Mouse (Mus musculus) adrenal gland, adult 2 months (tissue): ENCODE measurements around the gene 1700037C18Rik. TPM values are rescaled to one million over a fixed set of nuclear protein-coding genes. Genes with fewer than 3 reads are reported as not detected.
A peak's percentile ranks its signal among the peaks of the same experiment; 100 is the strongest.

ENCODE experiments used
- DNase-seq: peaks from one replicate; pipeline ENCODE4 v3.0.0; 2021
- long read RNA-seq: library from polyadenylated mRNA; stranded (forward); transcript quantifications from one replicate; pipeline ENCODE4 v2.0.0, GENCODE M21; 2021
- polyA plus RNA-seq: library from polyadenylated mRNA; depleted of rRNA; stranded (reverse); fragments of >200 nt; gene quantifications from 2 replicates; pipeline ENCODE4 v1.2.3, GENCODE M21; 2012; rRNA removed
- total RNA-seq, 2 experiments: library from RNA; stranded (reverse); gene quantifications; 2 replicates each; pipeline ENCODE4 v1.2.3; 2021

The 1700037C18Rik gene
- total RNA-seq (1 to 10 TPM; 4.0 to 6.3 TPM), polyA plus RNA-seq (11.4 and 11.9 TPM in 2 replicates)
- long read RNA-seq, partial matches to known transcripts = 0 of 6 reads
- long read RNA-seq, other reads (novel, unspliced or antisense) = 5 of 6 reads

DNA sequence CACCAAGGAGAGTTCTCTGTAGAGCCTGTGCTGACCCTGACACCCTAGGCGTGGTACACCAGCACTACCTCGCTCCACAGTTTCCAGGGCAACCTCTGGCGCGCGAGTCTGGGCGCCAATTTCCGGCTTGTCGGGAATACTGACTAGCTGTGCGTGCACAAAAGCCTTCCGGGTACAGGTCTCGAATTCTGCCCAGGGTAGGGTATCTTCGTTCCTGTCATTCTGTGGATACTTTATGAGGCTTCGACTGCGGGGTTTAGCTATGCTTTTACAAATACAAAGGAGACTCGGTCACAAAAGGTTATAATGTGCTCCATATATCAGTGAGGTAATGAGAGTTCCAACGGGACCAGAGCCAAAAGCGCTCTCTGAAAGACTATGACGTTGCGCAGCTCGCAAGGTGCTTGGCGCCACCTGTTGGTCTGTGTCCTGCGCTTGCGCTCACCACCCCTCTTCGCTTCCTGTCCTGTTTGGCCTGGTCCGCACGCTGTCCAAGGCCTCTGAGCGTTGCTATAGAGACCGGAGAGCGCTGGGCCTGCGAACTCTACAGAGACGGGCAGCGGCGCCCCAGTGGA, at the start of gene 1700037C18Rik, which contains the start of gene Cluap1:
Gene 1700037C18Rik (minus strand): TSS at position 153 of the 575 bp plus-strand sequence.
Gene Cluap1 (plus strand): TSS at position 265 of the 575 bp plus-strand sequence.
- DNase-seq = peak; percentile 95

DNA sequence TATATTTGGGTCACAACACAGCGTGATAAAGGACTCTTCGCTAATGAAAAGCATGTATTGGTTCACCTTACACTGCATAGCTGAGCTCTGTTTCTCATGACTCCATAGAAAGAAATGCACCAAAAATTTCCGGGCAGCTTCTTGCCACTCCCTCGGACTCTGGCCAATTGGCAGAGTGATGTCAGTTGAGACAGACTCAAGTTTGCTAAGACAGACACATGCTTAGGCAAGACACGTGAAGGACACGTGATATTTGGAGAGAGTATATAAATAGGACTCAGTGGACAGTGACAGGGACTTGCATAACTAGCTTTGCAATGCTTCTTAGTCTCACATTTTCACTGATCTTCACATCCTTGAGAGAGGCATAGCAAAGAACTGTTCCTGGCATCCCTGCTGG, 47.9 kb upstream of the 1700037C18Rik start:
- DNase-seq = peak; percentile 76

GRCm38 (mm10) chr16:3951141-3951540, 42.7 kb upstream of the 1700037C18Rik start:
- DNase-seq = no peak

- DNase-seq = peak; percentile 25
Observed at GRCm38 (mm10) chr16:3934701-3935100, 26.2 kb upstream of the 1700037C18Rik start.

DNA sequence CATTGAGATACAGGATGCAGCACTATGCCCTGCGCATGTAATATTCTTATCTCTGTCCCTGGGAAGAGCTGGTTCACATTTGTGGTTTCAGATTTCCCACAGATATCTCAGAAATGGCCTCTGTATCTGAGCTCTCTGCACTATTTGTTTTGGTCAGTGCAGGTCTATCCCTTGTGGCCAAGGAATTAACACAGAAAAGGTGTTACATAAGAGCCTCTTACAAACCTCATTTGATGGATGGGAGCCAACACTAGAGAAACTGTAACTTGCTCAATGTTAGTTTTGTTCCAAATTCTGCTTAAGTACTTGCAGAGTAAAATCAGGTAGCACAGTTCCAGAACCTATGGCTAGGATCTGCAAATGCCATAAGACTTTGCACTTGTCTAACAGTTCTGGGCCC, 25.6 kb upstream of the 1700037C18Rik start:
- DNase-seq = no peak

DNA sequence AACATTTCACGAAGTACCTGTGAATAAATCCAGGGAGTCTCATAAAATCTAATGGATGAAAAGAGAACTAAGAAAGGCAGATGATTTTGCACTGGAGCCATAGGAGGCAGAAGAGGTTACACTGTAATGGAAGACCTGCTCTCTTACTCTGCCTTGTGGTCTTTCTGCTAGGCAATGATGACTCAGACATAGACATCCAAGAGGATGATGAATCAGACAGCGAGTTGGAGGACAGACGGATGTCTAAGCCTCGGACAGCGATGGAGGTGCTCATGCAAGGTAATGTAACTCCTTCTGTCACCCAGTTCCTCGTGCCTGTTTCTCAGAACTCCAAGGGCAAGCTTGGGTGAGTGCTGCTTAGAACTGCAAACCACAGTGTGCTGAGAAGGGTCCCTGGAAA, 25.0 kb upstream of the 1700037C18Rik start:
- DNase-seq = peak; percentile 33

DNA sequence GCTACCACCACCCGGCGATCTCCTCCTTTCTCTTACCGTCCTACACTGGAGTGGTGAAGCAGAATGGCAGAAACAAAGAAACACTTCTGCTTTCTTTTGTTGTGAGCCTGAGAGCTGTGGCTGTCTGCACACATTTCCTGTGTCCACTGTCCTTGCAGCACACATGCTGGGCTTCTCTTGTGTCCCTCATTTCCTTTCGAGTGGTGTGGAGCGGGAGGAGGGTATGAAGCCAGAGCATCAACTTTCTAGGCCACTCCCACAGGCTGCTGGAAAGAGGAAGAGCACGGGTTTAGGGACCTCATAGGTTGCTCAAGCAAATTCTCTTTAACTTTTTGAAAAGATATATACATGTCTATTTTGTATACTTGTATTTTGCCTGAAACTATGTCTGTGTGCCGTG, 20.7 kb upstream of the 1700037C18Rik start:
- DNase-seq = no peak

DNA sequence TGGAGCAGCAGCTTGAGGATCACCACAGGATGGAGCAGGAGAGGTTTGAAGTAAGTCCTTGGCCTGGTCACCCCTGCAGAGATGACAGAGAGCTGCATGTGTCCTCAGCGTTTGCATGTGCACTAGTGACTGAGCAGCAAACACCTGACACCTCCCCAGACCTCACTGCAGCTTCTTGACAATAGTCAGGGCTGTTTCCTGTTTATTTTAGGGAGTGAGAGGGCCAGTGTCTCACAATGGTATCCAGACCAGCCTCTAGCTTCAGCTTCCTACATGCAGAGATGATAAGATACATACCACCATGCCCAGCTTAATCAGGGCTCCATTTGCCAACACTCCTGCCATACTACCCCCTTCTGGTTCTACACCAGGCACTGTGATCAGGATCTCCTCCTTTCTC, 20.1 kb upstream of the 1700037C18Rik start:
- DNase-seq = no peak

GRCm38 (mm10) chr16:3923966-3924365, 15.5 kb upstream of the 1700037C18Rik start:
- no peak for DNase-seq

- no peak for DNase-seq
Observed at GRCm38 (mm10) chr16:3923515-3923914, 15.0 kb upstream of the 1700037C18Rik start.

GRCm38 (mm10) chr16:3920756-3921155, 12.3 kb upstream of the 1700037C18Rik start:
- DNase-seq = no peak

DNA sequence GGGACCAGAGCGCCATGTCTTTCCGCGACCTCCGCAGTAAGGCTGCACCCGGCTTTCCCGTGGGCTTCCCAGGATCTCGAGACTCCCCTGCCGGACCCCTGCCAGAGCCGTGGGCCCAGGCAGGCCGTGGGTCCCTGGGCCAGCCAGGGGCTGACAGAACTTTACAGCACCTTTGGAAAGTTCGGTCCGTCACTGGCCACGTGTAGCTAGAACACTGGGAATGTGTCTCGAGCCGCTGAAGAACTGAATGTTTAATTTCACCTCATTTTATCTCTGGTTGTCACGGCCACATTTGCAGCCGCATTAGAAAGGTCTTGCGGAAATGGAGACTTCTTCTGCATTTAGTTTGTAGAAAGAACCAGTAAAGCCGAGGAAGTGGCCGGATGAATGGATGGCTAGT, 629 bp upstream of the 1700037C18Rik start:
- DNase-seq = no peak

- no peak for DNase-seq
Observed at GRCm38 (mm10) chr16:3907471-3907870, 1.0 kb downstream of the 1700037C18Rik start.

- DNase-seq = no peak
Observed at GRCm38 (mm10) chr16:3896553-3896952, 11.9 kb downstream of the 1700037C18Rik start.

GRCm38 (mm10) chr16:3896046-3896445, 12.4 kb downstream of the 1700037C18Rik start:
- no peak for DNase-seq

- peak; percentile 31 for DNase-seq
Observed at GRCm38 (mm10) chr16:3895173-3895792, 13.2 kb downstream of the 1700037C18Rik start.

GRCm38 (mm10) chr16:3893739-3894138, 14.8 kb downstream of the 1700037C18Rik start:
- DNase-seq = no peak

DNA sequence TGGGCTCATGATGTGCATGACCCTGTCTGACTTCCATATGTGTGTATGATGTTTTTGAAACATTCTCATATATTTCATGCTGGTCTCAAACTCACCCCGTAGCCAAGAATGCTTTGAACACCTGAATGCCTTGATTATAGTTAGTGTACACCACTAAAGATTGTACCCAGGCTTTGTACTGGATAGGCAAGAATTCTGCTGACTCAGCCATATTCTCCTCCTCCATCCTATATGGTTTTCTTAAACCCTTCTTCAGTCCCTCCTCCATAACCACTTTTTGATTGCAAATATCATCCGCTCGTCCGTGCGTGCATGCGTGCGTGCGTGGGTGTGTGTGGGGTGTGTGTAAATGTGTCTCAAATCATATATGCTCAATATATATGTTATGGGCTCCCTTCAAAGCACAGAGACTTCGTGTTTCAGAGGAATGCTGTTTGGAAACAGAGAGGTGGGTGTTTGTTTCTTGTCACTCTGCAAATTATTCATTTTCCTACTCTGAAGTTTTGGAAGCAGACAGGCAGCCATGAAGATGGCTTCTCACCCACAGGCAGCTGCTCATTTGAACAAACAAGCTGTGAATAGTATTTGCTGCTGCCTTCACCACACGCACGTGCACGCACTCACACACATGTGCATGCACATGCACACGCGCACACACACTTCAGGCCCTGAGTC, 16.7 kb downstream of the 1700037C18Rik start:
- DNase-seq = no peak

- DNase-seq = peak; percentile 40
Observed at GRCm38 (mm10) chr16:3885065-3885670, 23.3 kb downstream of the 1700037C18Rik start.

- peak; percentile 98 for DNase-seq
Observed at GRCm38 (mm10) chr16:3884201-3885064, 24.1 kb downstream of the 1700037C18Rik start, which contains the start of the genes Zfp597 and Gm20695. Gene Zfp597 (minus strand): TSS chr16:3884561. Gene Gm20695 (plus strand): TSS chr16:3884648.

DNA sequence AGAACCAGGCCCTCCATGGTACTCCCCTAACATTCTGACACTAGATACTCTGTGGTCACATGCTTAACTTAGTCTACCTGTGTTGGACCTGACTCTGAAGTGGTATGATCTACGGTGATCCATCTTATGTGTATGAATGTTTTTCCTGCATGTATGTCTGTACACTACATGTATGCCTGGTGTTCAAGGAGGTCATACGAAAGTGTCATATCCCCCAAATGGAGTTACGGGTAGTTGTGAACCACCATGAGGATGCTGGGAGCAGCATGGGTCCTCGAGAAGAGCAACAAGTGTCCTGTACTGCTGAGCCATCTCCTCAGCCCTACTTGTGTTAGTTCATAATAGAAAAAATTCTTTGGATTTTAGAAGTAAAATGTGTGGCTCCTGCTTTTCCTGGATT, 32.1 kb downstream of the 1700037C18Rik start:
- no peak for DNase-seq
